Mouse (Mus musculus): Measurements from ENCODE around the gene Scrt2. TPM values are rescaled to one million over a fixed set of nuclear protein-coding genes. Genes with fewer than 3 reads are reported as not detected.

Gene Scrt2
- polyA plus RNA-seq, 1 experiment from 2014 or later, result not detected

Other genes starting within 250 kb of the Scrt2 start
- gene Rspo4, start 238.6 kb upstream of the Scrt2 start, polyA plus RNA-seq (2014; fragmentation: Nextera tagmentation; extraction: Ambion mirVana), result 0.47 and 0.74 TPM in 2 replicates
- 0.32 and 0.42 TPM in 2 replicates for gene Angpt4, start 170.3 kb upstream of the Scrt2 start, polyA plus RNA-seq (2014; fragmentation: Nextera tagmentation; extraction: Ambion mirVana)
- 15.0 and 17.0 TPM in 2 replicates for gene Fam110a, start 101.3 kb upstream of the Scrt2 start, polyA plus RNA-seq (2014; fragmentation: Nextera tagmentation; extraction: Ambion mirVana)
- gene Slc52a3, start 85.0 kb upstream of the Scrt2 start, polyA plus RNA-seq (2014; fragmentation: Nextera tagmentation; extraction: Ambion mirVana), result 1.9 and 2.2 TPM in 2 replicates
- 9.5 and 12.0 TPM in 2 replicates for gene Srxn1, start 24.0 kb downstream of the Scrt2 start, polyA plus RNA-seq (2014; fragmentation: Nextera tagmentation; extraction: Ambion mirVana)
- gene Tcf15, start 62.0 kb downstream of the Scrt2 start, polyA plus RNA-seq (2014; fragmentation: Nextera tagmentation; extraction: Ambion mirVana), result 2.6 and 2.8 TPM in 2 replicates
- gene Csnk2a1, start 145.3 kb downstream of the Scrt2 start, polyA plus RNA-seq (2014; fragmentation: Nextera tagmentation; extraction: Ambion mirVana), result 45.1 and 65.2 TPM in 2 replicates
- gene Tbc1d20, start 212.3 kb downstream of the Scrt2 start, polyA plus RNA-seq (2014; fragmentation: Nextera tagmentation; extraction: Ambion mirVana), result 25.1 and 25.9 TPM in 2 replicates